Mouse (Mus musculus) kidney, embryonic 14.5 days (tissue): ENCODE data around the gene Safb2. TPM values are rescaled to one million over a fixed set of nuclear protein-coding genes. Genes with fewer than 3 reads are reported as not detected.

Source experiments
- polyA plus RNA-seq: library from polyadenylated mRNA; unstranded; fragments of >200 nt; fragmentation: Nextera tagmentation; extraction: Ambion mirVana; gene quantifications from 2 replicates; pipeline ENCODE4 v1.2.1, GENCODE M21; 2014

Safb2 gene
- polyA plus RNA-seq, 1 experiment from 2014 or later: 72.3 TPM

Other genes with a start within 250 kb of the Safb2 start
- gene Ptprs, start 108.1 kb downstream of the Safb2 start, polyA plus RNA-seq: 115 and 122 TPM in 2 replicates
- gene Znrf4, start 72.2 kb downstream of the Safb2 start, polyA plus RNA-seq: not detected in 2 replicates
- 1.6 and 1.8 TPM in 2 replicates for gene Gm20219, start 30.2 kb downstream of the Safb2 start, polyA plus RNA-seq
- gene Safb, start 240 bp upstream of the Safb2 start, polyA plus RNA-seq: 81.2 and 102 TPM in 2 replicates
- gene 2410015M20Rik, start 25.2 kb upstream of the Safb2 start, polyA plus RNA-seq: 234 and 245 TPM in 2 replicates
- gene Rpl36, start 28.8 kb upstream of the Safb2 start, polyA plus RNA-seq: 2,148 and 2,776 TPM in 2 replicates
- gene Lonp1, start 42.3 kb upstream of the Safb2 start, polyA plus RNA-seq: 45.9 and 63.2 TPM in 2 replicates
- 1.2 and 1.3 TPM in 2 replicates for gene Catsperd, start 43.6 kb upstream of the Safb2 start, polyA plus RNA-seq
- gene Ranbp3, start 88.7 kb upstream of the Safb2 start, polyA plus RNA-seq: 80.7 and 107 TPM in 2 replicates
- 447 and 572 TPM in 2 replicates for gene Ndufa11, start 133.2 kb upstream of the Safb2 start, polyA plus RNA-seq
- gene Vmac, start 133.4 kb upstream of the Safb2 start, polyA plus RNA-seq: 17.6 and 23.6 TPM in 2 replicates
- 9.5 and 12.9 TPM in 2 replicates for gene Nrtn, start 172.9 kb upstream of the Safb2 start, polyA plus RNA-seq
- 37.8 and 48.0 TPM in 2 replicates for gene Dus3l, start 180.2 kb upstream of the Safb2 start, polyA plus RNA-seq
- gene Prr22, start 185.7 kb upstream of the Safb2 start, polyA plus RNA-seq: 1.7 and 2.3 TPM in 2 replicates
- gene Rfx2, start 246.4 kb upstream of the Safb2 start, polyA plus RNA-seq: 2.3 and 3.9 TPM in 2 replicates